Mouse (Mus musculus): ENCODE measurements at regions not wholly inside any gene's neighbourhood (a gene's known extent, or its start where the extent isn't known, plus 50 kb on each side); places are given as distances from the start of the nearest gene placed in this dataset.
"Not testable (repeated sequence)": the region's sequence is repeated elsewhere in the genome, so short reads cannot be mapped to it uniquely, and the experiment has no call there.

- WGBS: 92% methylated on average over 3 of the region's 3 CpGs
- Histone ChIP-seq H3K27me3 (ENCODE audit: low read depth, poor library complexity, severe bottlenecking) (no peaks in the 10 kb centered on the region), H3K9me3 (replicated peaks) (no peaks in the 10 kb centered on the region), H3K4me3 (no peak overlapping the region), H3K36me3 (no peaks in the 10 kb centered on the region), H3K4me1 (peaks cover 19% of the 10 kb centered on the region), H3K27ac (no peak overlapping the region)
- DNase-seq (ENCODE audit: low spot score): no peak
Measured at GRCm38 (mm10) chr2:48315306-48315705, 498.6 kb upstream of the Acvr2a start.

GRCm38 (mm10) chr2:48316180-48316889 is 497.6 kb upstream of the Acvr2a start:
- 86% methylated on average over 8 of the region's 8 CpGs for whole genome bisulfite sequencing
- no peak for DNase-seq (ENCODE audit: low spot score)
- Histone ChIP-seq H3K27ac (no peak overlapping the region), H3K4me1 (peaks cover 19% of the 10 kb centered on the region), H3K9me3 (replicated peaks) (no peaks in the 10 kb centered on the region), H3K4me3 (no peak overlapping the region), H3K27me3 (ENCODE audit: low read depth, poor library complexity, severe bottlenecking) (no peaks in the 10 kb centered on the region), H3K36me3 (no peaks in the 10 kb centered on the region)

GRCm38 (mm10) chr2:48317821-48318220 is 496.1 kb upstream of the Acvr2a start:
- 52% methylated on average over 7 of the region's 7 CpGs for WGBS
- Histone ChIP-seq H3K4me3 (no peak overlapping the region), H3K36me3 (no peaks in the 10 kb centered on the region), H3K27me3 (ENCODE audit: low read depth, poor library complexity, severe bottlenecking) (no peaks in the 10 kb centered on the region), H3K27ac (peak overlapping the region; percentile 53; the same call in 1 of the 2 replicates), H3K9me3 (replicated peaks) (no peaks in the 10 kb centered on the region), H3K4me1 (peaks cover 19% of the 10 kb centered on the region)
- no peak for DNase-seq (ENCODE audit: low spot score)

GRCm38 (mm10) chr2:48318384-48319030 is 495.4 kb upstream of the Acvr2a start:
- no peak for DNase-seq (ENCODE audit: low spot score)
- 15% methylated on average over 8 of the region's 8 CpGs for whole genome bisulfite sequencing
- H3K9me3 ChIP-seq (replicated peaks): no peaks in the 10 kb centered on the region
- no peak overlapping the region for H3K4me3 ChIP-seq
- no peaks in the 10 kb centered on the region for H3K27me3 ChIP-seq (ENCODE audit: low read depth, poor library complexity, severe bottlenecking)
- no peaks in the 10 kb centered on the region for H3K36me3 ChIP-seq
- peaks cover 19% of the 10 kb centered on the region for H3K4me1 ChIP-seq
- no peak overlapping the region for H3K27ac ChIP-seq

- WGBS: 87% methylated on average over 4 of the region's 4 CpGs
- Histone ChIP-seq H3K36me3 (no peaks in the 10 kb centered on the region), H3K4me1 (peaks cover 19% of the 10 kb centered on the region), H3K4me3 (no peak overlapping the region), H3K27ac (no peak overlapping the region), H3K9me3 (replicated peaks) (no peaks in the 10 kb centered on the region), H3K27me3 (ENCODE audit: low read depth, poor library complexity, severe bottlenecking) (no peaks in the 10 kb centered on the region)
- no peak for DNase-seq (ENCODE audit: low spot score)
Measured at GRCm38 (mm10) chr2:48321471-48321870, 492.4 kb upstream of the Acvr2a start.

- H3K4me3 ChIP-seq: no peak overlapping the region
- H3K27ac ChIP-seq: no peak overlapping the region
- no peaks in the 10 kb centered on the region for H3K27me3 ChIP-seq (ENCODE audit: low read depth, poor library complexity, severe bottlenecking)
- no peaks in the 10 kb centered on the region for H3K36me3 ChIP-seq
- 87% methylated on average over 5 of the region's 5 CpGs for WGBS
- no peak for DNase-seq (ENCODE audit: low spot score)
- no peaks in the 10 kb centered on the region for H3K9me3 ChIP-seq (replicated peaks)
- peaks cover 19% of the 10 kb centered on the region for H3K4me1 ChIP-seq
Measured at GRCm38 (mm10) chr2:48322278-48322677, 491.6 kb upstream of the Acvr2a start.

GRCm38 (mm10) chr2:48328204-48328603 is 485.7 kb upstream of the Acvr2a start:
- Histone ChIP-seq H3K27me3 (ENCODE audit: low read depth, poor library complexity, severe bottlenecking) (no peaks in the 10 kb centered on the region), H3K9me3 (replicated peaks) (no peaks in the 10 kb centered on the region), H3K4me1 (peaks cover 3% of the 10 kb centered on the region; the same call in 1 of the 2 replicates), H3K4me3 (no peak overlapping the region), H3K36me3 (no peaks in the 10 kb centered on the region), H3K27ac (no peak overlapping the region)
- no peak for DNase-seq (ENCODE audit: low spot score)

- WGBS: 70% methylated on average over 10 of the region's 10 CpGs
- Histone ChIP-seq H3K4me1 (peaks cover 3% of the 10 kb centered on the region; the same call in 1 of the 2 replicates), H3K27me3 (ENCODE audit: low read depth, poor library complexity, severe bottlenecking) (no peaks in the 10 kb centered on the region), H3K36me3 (no peaks in the 10 kb centered on the region), H3K9me3 (replicated peaks) (no peaks in the 10 kb centered on the region), H3K4me3 (no peak overlapping the region), H3K27ac (no peak overlapping the region)
- DNase-seq (ENCODE audit: low spot score): no peak
Measured at GRCm38 (mm10) chr2:48332783-48333182, 481.1 kb upstream of the Acvr2a start.

GRCm38 (mm10) chr2:48348021-48348420 is 465.9 kb upstream of the Acvr2a start:
- no peaks in the 10 kb centered on the region for H3K27me3 ChIP-seq (ENCODE audit: low read depth, poor library complexity, severe bottlenecking)
- 95% methylated on average over 4 of the region's 4 CpGs for WGBS
- no peak overlapping the region for H3K4me3 ChIP-seq
- H3K36me3 ChIP-seq: no peaks in the 10 kb centered on the region
- no peak for DNase-seq (ENCODE audit: low spot score)
- no peaks in the 10 kb centered on the region for H3K9me3 ChIP-seq (replicated peaks)
- H3K4me1 ChIP-seq: no peaks in the 10 kb centered on the region
- no peak overlapping the region for H3K27ac ChIP-seq

- Histone ChIP-seq H3K27me3 (ENCODE audit: low read depth, poor library complexity, severe bottlenecking) (no peaks in the 10 kb centered on the region), H3K36me3 (no peaks in the 10 kb centered on the region), H3K4me1 (no peaks in the 10 kb centered on the region), H3K9me3 (replicated peaks) (no peaks in the 10 kb centered on the region), H3K4me3 (no peak overlapping the region), H3K27ac (no peak overlapping the region)
- WGBS: 84% methylated on average over 3 of the region's 3 CpGs
- DNase-seq (ENCODE audit: low spot score): no peak
Measured at GRCm38 (mm10) chr2:48349794-48350193, 464.1 kb upstream of the Acvr2a start.

GRCm38 (mm10) chr2:48350206-48350605 is 463.7 kb upstream of the Acvr2a start:
- Histone ChIP-seq H3K27me3 (ENCODE audit: low read depth, poor library complexity, severe bottlenecking) (no peaks in the 10 kb centered on the region), H3K9me3 (replicated peaks) (no peaks in the 10 kb centered on the region), H3K36me3 (no peaks in the 10 kb centered on the region), H3K4me3 (no peak overlapping the region), H3K27ac (no peak overlapping the region), H3K4me1 (no peaks in the 10 kb centered on the region)
- no peak for DNase-seq (ENCODE audit: low spot score)
- 69% methylated on average over 1 of the region's 1 CpGs for WGBS

- H3K4me1 ChIP-seq; H3K9me3 ChIP-seq (replicated peaks); H3K27ac ChIP-seq; H3K36me3 ChIP-seq; H3K4me3 ChIP-seq; DNase-seq (ENCODE audit: low spot score); H3K27me3 ChIP-seq (ENCODE audit: low read depth, poor library complexity, severe bottlenecking): not testable (repeated sequence)
- 96% methylated on average over 4 of the region's 4 CpGs for WGBS
Measured at GRCm38 (mm10) chr2:48371572-48371971, 442.3 kb upstream of the Acvr2a start.

GRCm38 (mm10) chr2:48373086-48373485 is 440.8 kb upstream of the Acvr2a start:
- Histone ChIP-seq H3K36me3 (no peaks in the 10 kb centered on the region), H3K4me1 (no peaks in the 10 kb centered on the region), H3K27ac (no peak overlapping the region)

More at GRCm38 (mm10) chr2:48373086-48373485, 440.8 kb upstream of the Acvr2a start:
- H3K27me3 ChIP-seq (ENCODE audit: low read depth, poor library complexity, severe bottlenecking): no peaks in the 10 kb centered on the region
- H3K9me3 ChIP-seq (replicated peaks): no peaks in the 10 kb centered on the region
- no peak overlapping the region for H3K4me3 ChIP-seq
- DNase-seq (ENCODE audit: low spot score): no peak
